Mouse (Mus musculus) E14TG2a.4 (cell line): ENCODE data around the gene Ism2.
"Not testable (repeated sequence)": the region's sequence is repeated elsewhere in the genome, so short reads cannot be mapped to it uniquely, and the experiment has no call there.

Experiments used
- H3K27me3 ChIP-seq: 2 replicates; pipeline ENCODE4 v1.6.1; 2014; ENCODE audit warnings: low read length, control low read depth; ENCODE audit not compliant: insufficient read depth
- H3K36me3 ChIP-seq: 2 replicates; pipeline ENCODE4 v1.6.1; 2014; ENCODE audit warnings: low read length, control low read depth; ENCODE audit not compliant: insufficient read depth
- H3K4me1 ChIP-seq: replicated peaks from 2 replicates; pipeline ENCODE4 v1.6.1; 2014; ENCODE audit warnings: low read depth, low read length, control low read depth
- H3K4me3 ChIP-seq: replicated peaks from 2 replicates; pipeline ENCODE4 v1.5.1; 2014; ENCODE audit warnings: mild to moderate bottlenecking, low read length
- H3K9me3 ChIP-seq: 2 replicates; pipeline ENCODE4 v1.6.1; 2014; ENCODE audit warnings: low read length, control low read depth
- CTCF ChIP-seq: conservative IDR thresholded peaks from 2 replicates; pipeline ENCODE4 v1.5.1; 2014; ENCODE audit warnings: low read length
- NANOG ChIP-seq: IDR thresholded peaks from 2 replicates; pipeline ENCODE4 v1.6.1; 2014; ENCODE audit warnings: borderline replicate concordance, low read length, mixed read lengths
- POU5F1 ChIP-seq: IDR thresholded peaks from 2 replicates; pipeline ENCODE4 v1.6.1; 2014; ENCODE audit warnings: low read length, borderline replicate concordance

Gene Ism2

DNA sequence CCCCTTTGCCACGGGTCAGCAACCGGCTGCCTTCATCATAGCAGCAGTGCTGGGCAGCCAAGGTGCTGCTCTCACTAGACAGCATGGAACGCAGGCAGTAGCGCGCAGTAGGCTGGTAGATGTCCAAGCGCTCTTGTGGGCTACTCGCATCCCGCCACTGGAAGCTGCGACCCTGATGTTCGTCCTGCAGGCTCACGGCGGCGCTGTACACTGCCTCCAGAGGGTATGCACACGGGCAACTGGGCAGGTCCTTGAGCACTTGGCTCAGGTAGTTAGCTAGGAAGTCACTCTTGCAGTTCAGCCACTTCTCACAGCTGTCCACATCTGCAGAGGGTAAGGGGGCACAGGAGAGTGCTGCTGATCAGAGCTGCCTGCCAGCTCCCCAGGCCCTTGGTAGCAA, 19.6 kb downstream of the Ism2 start:
- Histone ChIP-seq H3K27me3 (peaks cover 8% of the 10 kb centered on the region), H3K9me3 (no peaks in the 10 kb centered on the region), H3K4me1 (peaks cover 92% of the 10 kb centered on the region), H3K4me3 (peak overlapping the region; percentile 71), H3K36me3 (peaks cover 27% of the 10 kb centered on the region)
- TF ChIP-seq NANOG = no peak
- peak; percentile 51 for TF ChIP-seq CTCF
- no peak for TF ChIP-seq POU5F1

- H3K4me1 ChIP-seq = peaks cover 92% of the 10 kb centered on the region
- TF ChIP-seq CTCF (no peak), NANOG (no peak), POU5F1 (no peak)
Observed at GRCm38 (mm10) chr12:87279350-87279749, 20.2 kb downstream of the Ism2 start.

DNA sequence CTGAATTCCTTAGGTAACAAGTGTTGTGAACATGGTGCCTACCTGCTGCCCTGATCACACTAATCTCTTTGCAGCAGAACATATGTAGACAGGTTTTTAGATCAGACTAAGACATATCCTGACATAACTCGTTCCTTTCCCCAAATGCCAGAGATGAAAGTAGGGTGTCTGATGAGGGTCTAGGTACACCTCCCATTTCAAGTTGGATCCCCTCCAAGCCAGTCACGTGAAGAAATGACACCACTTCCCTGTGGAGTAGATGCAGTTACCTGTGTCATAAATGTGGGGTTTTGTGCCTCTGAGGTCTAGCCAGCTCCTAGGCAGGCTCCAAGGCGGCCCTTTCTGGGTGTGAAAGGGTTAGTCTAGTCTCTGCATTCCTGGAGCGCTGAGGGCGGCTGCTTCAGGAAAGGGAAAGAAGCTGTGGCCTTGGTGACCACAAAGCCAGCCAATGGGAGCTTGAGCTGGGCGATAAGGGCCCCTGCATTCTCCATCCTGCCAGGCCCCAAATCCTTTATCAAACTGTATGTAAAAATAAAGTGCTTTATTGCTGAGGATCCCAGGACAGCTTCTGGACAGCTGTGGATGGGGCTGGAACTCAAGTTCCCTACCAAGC, 21.3 kb downstream of the Ism2 start:
- H3K36me3 ChIP-seq = peaks cover 44% of the 10 kb centered on the region

More at GRCm38 (mm10) chr12:87279350-87279749, 20.2 kb downstream of the Ism2 start:
- peak overlapping the region; percentile 71 for H3K4me3 ChIP-seq
- peaks cover 32% of the 10 kb centered on the region for H3K36me3 ChIP-seq
- H3K9me3 ChIP-seq = no peaks in the 10 kb centered on the region
- peaks cover 8% of the 10 kb centered on the region for H3K27me3 ChIP-seq

GRCm38 (mm10) chr12:87277251-87277650, 22.3 kb downstream of the Ism2 start:
- not testable (repeated sequence) for H3K4me3 ChIP-seq, H3K27me3 ChIP-seq
- peaks cover 53% of the 10 kb centered on the region for H3K36me3 ChIP-seq

More for the DNA sequence above, 21.3 kb downstream of the Ism2 start:
- Histone ChIP-seq H3K27me3 (peaks cover 8% of the 10 kb centered on the region), H3K9me3 (no peaks in the 10 kb centered on the region), H3K4me1 (peaks cover 93% of the 10 kb centered on the region), H3K4me3 (no peak overlapping the region)
- TF ChIP-seq POU5F1 (no peak), NANOG (no peak), CTCF (no peak)

DNA sequence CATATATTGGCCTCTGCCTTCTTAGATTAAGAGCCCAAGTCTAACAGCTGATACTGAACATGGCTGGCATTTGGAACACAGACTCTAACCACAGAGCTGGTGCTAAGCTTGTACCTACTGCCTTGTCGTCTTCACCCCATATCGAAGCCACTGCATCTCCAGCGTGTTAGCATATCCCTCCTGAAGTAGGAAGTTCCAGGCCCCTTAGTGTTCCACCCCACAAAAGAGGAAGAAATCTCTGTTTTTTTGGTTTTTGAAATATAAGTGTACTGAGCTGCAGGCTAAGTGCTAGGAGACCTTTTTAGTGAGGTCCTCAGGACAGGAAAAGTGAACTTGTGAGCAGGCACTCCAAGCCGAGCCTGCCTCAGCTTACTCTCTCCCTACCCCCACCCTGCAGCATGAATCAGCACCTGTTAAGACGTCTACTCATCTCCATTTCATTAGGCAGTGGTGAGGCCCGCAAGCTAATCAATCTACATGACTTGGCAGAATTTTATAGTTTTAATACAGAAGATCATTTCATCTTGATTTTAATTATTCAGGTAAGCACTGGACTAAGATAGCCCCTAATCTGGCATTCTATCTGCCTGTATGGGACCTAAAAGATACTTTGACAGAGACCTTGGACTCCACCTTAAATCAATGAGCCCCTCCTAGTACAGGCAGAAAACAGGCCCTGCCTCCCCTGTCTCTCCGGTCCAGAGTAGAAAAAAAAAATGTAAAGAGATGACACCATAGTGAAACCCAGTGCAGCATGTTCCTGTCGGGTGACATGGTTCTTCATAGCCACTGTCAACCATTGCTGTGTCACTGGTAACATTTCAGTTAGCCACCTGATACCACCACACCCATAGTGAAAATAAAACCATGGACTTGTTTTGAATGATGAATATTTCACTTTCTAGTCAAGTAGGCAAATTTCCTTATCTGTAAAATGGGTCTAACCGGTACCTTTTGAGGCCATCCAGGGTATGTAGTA, 24.4 kb downstream of the Ism2 start:
- H3K4me1 ChIP-seq = peaks cover 97% of the 10 kb centered on the region
- H3K4me3 ChIP-seq = no peak overlapping the region; the same call in 1 of the 2 replicates
- TF ChIP-seq CTCF (no peak), POU5F1 (no peak), NANOG (no peak)
- no peaks in the 10 kb centered on the region for H3K27me3 ChIP-seq
- H3K36me3 ChIP-seq = peaks cover 75% of the 10 kb centered on the region
- H3K9me3 ChIP-seq = no peaks in the 10 kb centered on the region

More at GRCm38 (mm10) chr12:87277251-87277650, 22.3 kb downstream of the Ism2 start:
- not testable (repeated sequence) for H3K9me3 ChIP-seq
- H3K4me1 ChIP-seq = peaks cover 93% of the 10 kb centered on the region

- peaks cover 64% of the 10 kb centered on the region for H3K4me1 ChIP-seq
- no peaks in the 10 kb centered on the region for H3K9me3 ChIP-seq
- peaks cover 64% of the 10 kb centered on the region for H3K36me3 ChIP-seq
- H3K27me3 ChIP-seq = no peaks in the 10 kb centered on the region
- peak overlapping the region; percentile 97 for H3K4me3 ChIP-seq
- TF ChIP-seq POU5F1 (no peak), CTCF (peak; percentile 53), NANOG (no peak)
Observed at GRCm38 (mm10) chr12:87267682-87268081, 31.8 kb downstream of the Ism2 start.

GRCm38 (mm10) chr12:87266827-87267603, 32.5 kb downstream of the Ism2 start:
- H3K9me3 ChIP-seq = no peaks in the 10 kb centered on the region
- H3K36me3 ChIP-seq = peaks cover 64% of the 10 kb centered on the region
- H3K4me1 ChIP-seq = peaks cover 57% of the 10 kb centered on the region
- no peaks in the 10 kb centered on the region for H3K27me3 ChIP-seq
- no peak for TF ChIP-seq NANOG
- no peak for TF ChIP-seq POU5F1
- no peak for TF ChIP-seq CTCF
- H3K4me3 ChIP-seq = peak overlapping the region; percentile 97

DNA sequence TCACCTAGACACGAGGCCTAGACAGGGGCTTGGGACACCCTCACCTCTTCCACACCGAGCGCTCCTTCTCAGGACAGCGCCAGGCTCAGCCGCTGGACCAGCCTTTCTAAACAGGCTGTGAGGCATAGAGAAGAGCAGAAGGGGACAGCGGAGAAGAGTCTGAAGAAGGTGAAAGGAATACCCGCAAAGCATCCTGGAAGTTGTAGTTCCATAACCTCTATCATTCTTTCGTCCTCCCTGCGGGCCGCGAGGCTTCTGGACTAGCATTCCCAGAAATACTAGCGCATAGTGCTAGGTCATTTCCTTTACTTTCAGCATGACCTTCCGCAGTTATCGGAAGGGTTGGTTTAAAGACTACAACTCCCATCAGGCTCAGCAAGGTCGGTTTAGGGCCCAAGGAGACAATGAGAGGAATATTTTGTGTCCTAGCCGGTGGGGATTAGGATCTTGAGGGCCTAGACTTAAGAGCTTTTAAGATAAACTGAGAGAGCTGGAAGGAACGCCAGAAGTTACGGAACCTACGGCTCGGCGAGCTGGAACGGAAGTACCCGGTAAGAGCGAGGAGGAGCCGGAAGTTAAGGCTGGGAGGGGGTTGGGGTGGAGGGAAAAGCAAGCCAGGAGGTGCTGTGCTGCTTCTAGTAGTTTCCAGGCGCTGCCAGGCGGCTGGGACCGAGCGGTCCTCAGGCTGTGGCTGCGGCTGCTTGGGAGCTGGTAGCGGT, 33.2 kb downstream of the Ism2 start, which contains the start of the genes Vipas39 and Ahsa1:
Gene Vipas39 (minus strand): TSS at position 149 of the 719 bp plus-strand sequence.
Gene Ahsa1 (plus strand): TSS at position 372 of the 719 bp plus-strand sequence.
- TF ChIP-seq NANOG (no peak), POU5F1 (no peak)
- Histone ChIP-seq H3K36me3 (peaks cover 64% of the 10 kb centered on the region), H3K27me3 (no peaks in the 10 kb centered on the region), H3K4me3 (peak within 1 kb of the TSS; percentile 97), H3K9me3 (no peaks in the 10 kb centered on the region), H3K4me1 (peaks cover 50% of the 10 kb centered on the region)
